Mouse (Mus musculus) liver, adult 2 months (tissue): Measurements from ENCODE around the gene P3h2.
A peak's percentile ranks its signal among the peaks of the same experiment; 100 is the strongest.

Source experiments
- CTCF ChIP-seq: fragments of 200-500 bp; IDR thresholded peaks from 2 replicates; pipeline ENCODE4 v1.5.1; 2011; ENCODE audit warnings: low read depth, low read length, control low read depth
- POLR2A ChIP-seq: fragments of 200-500 bp; IDR thresholded peaks from 2 replicates; pipeline ENCODE4 v1.6.1; 2011; ENCODE audit warnings: low read length, control low read depth; ENCODE audit not compliant: insufficient read depth; ENCODE audit errors: extremely low read depth

DNA sequence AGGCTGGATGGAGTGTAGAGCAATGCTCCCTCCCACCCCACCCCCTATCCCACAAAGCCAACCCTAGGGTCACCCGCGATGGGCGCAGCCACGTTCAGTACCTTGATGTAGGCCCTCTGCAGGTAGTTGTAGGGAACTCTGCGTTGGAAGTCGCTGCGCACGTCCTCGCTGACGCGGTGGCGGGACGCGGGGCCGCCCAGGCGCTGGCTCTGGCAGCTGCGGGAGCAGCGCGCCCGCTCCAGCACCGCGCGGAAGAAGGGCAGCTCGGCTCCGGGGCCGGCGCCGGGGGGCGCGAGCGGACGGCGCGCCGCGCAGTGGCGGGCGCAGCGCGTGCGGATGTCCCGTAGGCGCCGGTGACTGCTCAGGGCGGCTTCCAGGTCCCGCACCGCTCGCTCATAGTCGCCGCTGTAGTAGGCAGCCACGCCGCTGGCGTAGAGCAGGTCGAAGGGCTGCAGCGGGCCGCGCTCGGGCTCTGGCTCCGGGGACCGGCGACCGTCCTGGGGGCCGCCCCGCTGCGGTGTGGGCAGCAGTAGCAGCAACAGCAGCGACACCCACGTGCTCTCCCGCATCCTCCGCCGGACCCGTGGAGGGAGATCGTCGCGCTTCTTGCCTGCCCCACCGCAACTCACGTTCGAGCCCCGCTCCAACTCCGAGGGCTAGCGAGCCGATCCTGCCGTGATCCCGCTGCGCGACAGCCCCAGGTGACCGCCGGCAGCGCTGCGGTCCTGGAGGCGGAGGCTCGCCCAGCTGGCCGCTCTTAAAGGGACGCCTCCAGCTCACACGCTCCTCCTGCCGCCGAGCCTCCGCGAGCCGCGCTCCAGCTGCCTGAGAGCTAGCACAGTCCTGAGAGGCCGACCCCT is at the start of gene P3h2:
- TF ChIP-seq CTCF (peak; percentile 50), POLR2A (no peak)
